Mouse (Mus musculus) kidney, embryonic 14.5 days (tissue): ENCODE results near the gene Pnpla6. TPM values are rescaled to one million over a fixed set of nuclear protein-coding genes. Genes with fewer than 3 reads are reported as not detected.

Experiments used
- ATAC-seq: fragments of 200-750 bp; cut with Nextera tagmentation; 2 replicates; pipeline ENCODE4 v1.8.0; 2017; ENCODE audit warnings: moderate number of reproducible peaks, mild to moderate bottlenecking, moderate TSS enrichment, moderate library complexity; ENCODE audit not compliant: low FRiP score, low TSS enrichment
- H3K27ac ChIP-seq: fragments of 300-500 bp; sonication (generic); 2 replicates; pipeline ENCODE4 v1.5.1; 2014; ENCODE audit warnings: low read depth, mild to moderate bottlenecking, low read length, moderate library complexity, mixed read lengths
- H3K27me3 ChIP-seq: fragments of 300-500 bp; sonication (generic); 2 replicates; pipeline ENCODE4 v1.6.1; 2014; ENCODE audit warnings: mild to moderate bottlenecking, low read length; ENCODE audit not compliant: control insufficient read depth, insufficient read depth
- H3K36me3 ChIP-seq: fragments of 300-500 bp; sonication (generic); 2 replicates; pipeline ENCODE4 v1.6.1; 2014; ENCODE audit warnings: low read length, mixed read lengths; ENCODE audit not compliant: control insufficient read depth, insufficient read depth
- H3K4me1 ChIP-seq: fragments of 300-500 bp; sonication (generic); 2 replicates; pipeline ENCODE4 v1.6.1; 2014; ENCODE audit warnings: low read length, mixed read lengths; ENCODE audit not compliant: control insufficient read depth, insufficient read depth
- H3K4me2 ChIP-seq: fragments of 300-500 bp; sonication (generic); replicated peaks from 2 replicates; pipeline ENCODE4 v1.6.1; 2014; ENCODE audit warnings: low read depth, mild to moderate bottlenecking, low read length
- H3K4me3 ChIP-seq: fragments of 300-500 bp; sonication (generic); 2 replicates; pipeline ENCODE4 v1.5.1; 2014; ENCODE audit warnings: mild to moderate bottlenecking, low read length
- H3K9ac ChIP-seq: fragments of 300-500 bp; sonication (generic); 2 replicates; pipeline ENCODE4 v1.6.1; 2014; ENCODE audit warnings: low read depth, mild to moderate bottlenecking, low read length, moderate library complexity
- H3K9me3 ChIP-seq: fragments of 300-500 bp; sonication (generic); 2 replicates; pipeline ENCODE4 v1.6.1; 2016; ENCODE audit warnings: low read length; ENCODE audit not compliant: control insufficient read depth
- WGBS: fragments of 180-500 bp; shearing (Covaris S2); extraction: QIAGEN DNeasy Blood & Tissue Kit; methylation state at CpG from one replicate; pipeline ENCODE4 v1.1.7; 2014; 5-methylcytosine and 5-hydroxymethylcytosine counted together
- polyA plus RNA-seq: library from polyadenylated mRNA; unstranded; fragments of >200 nt; fragmentation: Nextera tagmentation; extraction: Ambion mirVana; gene quantifications from 2 replicates; pipeline ENCODE4 v1.2.1, GENCODE M21; 2014

The Pnpla6 gene
- polyA plus RNA-seq, 1 experiment from 2014 or later = 25.6 TPM

- Histone ChIP-seq H3K27ac (no peak overlapping the region), H3K9ac (no peak overlapping the region), H3K27me3 (no peaks in the 10 kb centered on the region), H3K36me3 (no peaks in the 10 kb centered on the region), H3K4me2 (no peak overlapping the region), H3K9me3 (0 out of 2 replicates have a peak, but pooled peaks cover 2% of the 10 kb centered on the region), H3K4me3 (no peak overlapping the region), H3K4me1 (no peaks in the 10 kb centered on the region)
- no peak for ATAC-seq
- WGBS = 77% methylated on average over 1 of the region's 1 CpGs
Measured at GRCm38 (mm10) chr8:3552240-3552639, 37.1 kb downstream of the Pnpla6 start.

DNA sequence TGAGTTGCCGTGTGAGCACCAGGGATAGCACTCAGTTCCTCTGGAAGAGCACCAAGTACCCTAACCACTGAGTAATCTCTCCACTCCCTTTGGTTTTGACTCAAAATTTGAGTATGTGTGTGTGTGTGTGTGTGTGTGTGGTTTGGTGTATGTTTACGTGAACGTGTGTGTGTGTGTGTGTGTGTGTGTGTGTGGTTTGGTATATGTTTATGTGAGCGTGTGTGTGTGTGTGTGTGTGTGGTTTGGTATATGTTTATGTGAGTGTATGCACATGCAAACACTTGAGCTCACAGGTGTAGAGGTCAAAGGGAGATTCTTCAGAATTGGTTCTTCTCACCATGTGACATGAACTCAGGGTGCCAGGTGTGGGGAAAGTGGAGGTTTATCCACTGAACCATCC lies 40.9 kb downstream of the Pnpla6 start:
- WGBS = 61% methylated on average over 4 of the region's 4 CpGs
- ATAC-seq = peak; percentile 85
- Histone ChIP-seq H3K4me2 (no peak overlapping the region), H3K36me3 (no peaks in the 10 kb centered on the region), H3K9ac (no peak overlapping the region), H3K9me3 (no peaks in the 10 kb centered on the region), H3K4me3 (no peak overlapping the region), H3K27me3 (no peaks in the 10 kb centered on the region), H3K27ac (no peak overlapping the region), H3K4me1 (no peaks in the 10 kb centered on the region)

GRCm38 (mm10) chr8:3567641-3568371 lies 52.6 kb downstream of the Pnpla6 start, which contains the start of gene C330021F23Rik:
Gene C330021F23Rik, plus strand, starts transcription at chr8:3567990.
- Histone ChIP-seq H3K9me3 (no peaks in the 10 kb centered on the region), H3K9ac (peak within 1 kb of the TSS; percentile 57), H3K4me3 (peak within 1 kb of the TSS; percentile 32), H3K36me3 (no peaks in the 10 kb centered on the region), H3K4me1 (peaks cover 5% of the 10 kb centered on the region; the same call in 1 of the 2 replicates), H3K4me2 (peak within 1 kb of the TSS; percentile 51), H3K27me3 (no peaks in the 10 kb centered on the region), H3K27ac (peak within 1 kb of the TSS; percentile 84)
- 2% methylated on average over 12 of the region's 12 CpGs for WGBS
- peak; percentile 92 for ATAC-seq

- Histone ChIP-seq H3K4me1 (peaks cover 5% of the 10 kb centered on the region; the same call in 1 of the 2 replicates), H3K27me3 (no peaks in the 10 kb centered on the region), H3K4me3 (peak overlapping the region; percentile 32), H3K36me3 (no peaks in the 10 kb centered on the region), H3K9me3 (no peaks in the 10 kb centered on the region), H3K27ac (peak overlapping the region; percentile 84; the same call in 1 of the 2 replicates), H3K9ac (peak overlapping the region; percentile 57), H3K4me2 (peak overlapping the region; percentile 51)
- peak; percentile 40; the same call in 1 of the 2 replicates for ATAC-seq
- 7% methylated on average over 7 of the region's 7 CpGs for WGBS
Measured at GRCm38 (mm10) chr8:3568378-3568777, 53.2 kb downstream of the Pnpla6 start.

GRCm38 (mm10) chr8:3569784-3570183 lies 54.6 kb downstream of the Pnpla6 start:
- peaks cover 5% of the 10 kb centered on the region; the same call in 1 of the 2 replicates for H3K4me1 ChIP-seq
- no peak overlapping the region for H3K9ac ChIP-seq
- no peak overlapping the region for H3K4me3 ChIP-seq
- WGBS = 90% methylated on average over 5 of the region's 5 CpGs
- no peak overlapping the region for H3K4me2 ChIP-seq
- no peak overlapping the region for H3K27ac ChIP-seq
- no peaks in the 10 kb centered on the region for H3K27me3 ChIP-seq
- no peak for ATAC-seq
- H3K36me3 ChIP-seq = no peaks in the 10 kb centered on the region
- H3K9me3 ChIP-seq = no peaks in the 10 kb centered on the region

DNA sequence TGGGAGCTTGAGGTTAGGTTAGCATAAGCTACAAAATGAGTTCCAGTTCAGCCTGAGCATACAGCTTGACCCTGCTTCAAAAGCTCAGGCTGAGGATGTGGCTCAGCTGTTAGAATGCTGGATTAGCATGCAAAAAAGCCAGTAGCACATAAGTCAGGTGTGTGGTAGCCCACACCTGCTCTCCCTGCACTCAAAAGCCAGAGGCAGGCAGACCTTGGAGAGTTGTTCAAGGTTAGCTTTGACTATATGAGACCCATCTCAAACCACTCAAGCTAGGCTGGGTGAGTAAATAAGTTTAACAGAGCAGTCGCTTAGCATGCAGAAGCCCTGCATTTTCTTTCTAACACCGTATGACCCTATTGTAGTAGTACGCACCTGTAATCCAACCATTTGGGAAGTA lies 59.4 kb downstream of the Pnpla6 start:
- WGBS = 92% methylated on average over 3 of the region's 3 CpGs
- H3K4me2 ChIP-seq = no peak overlapping the region
- ATAC-seq = no peak

GRCm38 (mm10) chr8:3576211-3576960 lies 61.2 kb downstream of the Pnpla6 start:
- H3K27ac ChIP-seq = no peak overlapping the region
- no peaks in the 10 kb centered on the region for H3K9me3 ChIP-seq
- H3K4me1 ChIP-seq = no peaks in the 10 kb centered on the region
- no peak overlapping the region for H3K9ac ChIP-seq
- H3K4me2 ChIP-seq = no peak overlapping the region
- H3K36me3 ChIP-seq = no peaks in the 10 kb centered on the region
- H3K27me3 ChIP-seq = no peaks in the 10 kb centered on the region
- no peak overlapping the region for H3K4me3 ChIP-seq
- WGBS = 73% methylated on average over 15 of the region's 15 CpGs
- ATAC-seq = no peak

More for the DNA sequence above, 59.4 kb downstream of the Pnpla6 start:
- H3K36me3 ChIP-seq = no peaks in the 10 kb centered on the region
- no peaks in the 10 kb centered on the region for H3K27me3 ChIP-seq
- H3K27ac ChIP-seq = no peak overlapping the region
- no peak overlapping the region for H3K4me3 ChIP-seq
- no peaks in the 10 kb centered on the region for H3K4me1 ChIP-seq
- H3K9me3 ChIP-seq = no peaks in the 10 kb centered on the region
- H3K9ac ChIP-seq = no peak overlapping the region

DNA sequence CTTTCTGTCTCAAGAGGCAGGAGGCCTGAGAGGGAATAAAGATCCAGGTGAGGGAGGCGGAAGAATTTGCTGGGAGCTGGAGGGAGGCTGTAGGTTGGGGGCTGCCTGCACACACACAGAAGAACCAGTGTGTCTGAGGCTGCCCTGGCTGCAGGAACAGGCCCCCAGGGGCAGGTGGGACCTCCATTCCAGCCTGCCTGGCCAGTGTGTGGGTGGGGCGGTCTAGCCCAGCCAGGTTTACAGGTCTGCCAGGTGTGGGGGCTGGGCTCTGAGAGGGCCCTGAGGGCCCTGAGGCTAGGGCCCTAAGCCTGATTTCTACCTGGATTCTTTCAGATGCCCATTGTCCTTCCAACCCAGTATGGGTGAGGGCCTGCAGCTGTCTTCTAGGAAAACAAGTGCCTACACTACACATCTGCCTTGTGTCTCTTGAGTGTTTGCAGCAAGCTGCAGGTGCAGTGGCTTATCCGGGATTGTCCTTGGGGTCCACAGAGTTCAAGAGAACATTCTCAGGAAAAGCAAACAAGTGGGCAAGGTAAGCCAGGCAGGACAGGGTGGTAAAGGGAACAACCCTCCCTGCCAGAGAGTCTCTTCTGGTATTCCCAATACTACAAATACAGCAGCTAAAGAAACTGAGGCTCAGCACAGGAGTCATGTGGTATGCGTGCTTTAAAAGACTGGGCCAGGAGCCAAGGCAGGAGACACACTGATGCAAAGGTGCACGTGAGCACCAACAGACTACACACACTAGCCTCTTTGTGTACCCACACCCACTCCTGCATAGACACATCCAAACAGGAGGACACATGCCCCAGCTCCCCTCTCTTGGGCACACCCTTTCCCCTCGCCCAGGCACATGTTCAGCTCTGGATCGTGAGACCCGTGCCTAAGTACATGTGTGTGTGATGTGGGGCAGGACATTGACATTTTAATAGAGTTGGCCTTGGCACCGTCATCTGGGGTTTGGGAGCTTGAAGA lies 64.5 kb downstream of the Pnpla6 start:
- H3K27ac ChIP-seq = peak overlapping the region; percentile 37; the same call in 1 of the 2 replicates
- 80% methylated on average over 9 of the region's 9 CpGs for WGBS
- ATAC-seq = peak; percentile 72
- H3K4me3 ChIP-seq = no peak overlapping the region
- no peak overlapping the region for H3K9ac ChIP-seq
- no peaks in the 10 kb centered on the region for H3K36me3 ChIP-seq
- no peaks in the 10 kb centered on the region for H3K4me1 ChIP-seq
- no peaks in the 10 kb centered on the region for H3K27me3 ChIP-seq
- H3K9me3 ChIP-seq = no peaks in the 10 kb centered on the region
- H3K4me2 ChIP-seq = no peak overlapping the region
